Mouse (Mus musculus): ENCODE measurements around the gene Fos. TPM values are rescaled to one million over a fixed set of nuclear protein-coding genes. Genes with fewer than 3 reads are reported as not detected.
A peak's percentile ranks its signal among the peaks of the same experiment; 100 is the strongest.

Gene Fos
- total RNA-seq, 2 experiments from 2014 or later: 56.9 to 88.9 TPM

- DNase-seq (ENCODE audit: extremely low spot score in 1 of 2, low spot score in 2 of 2): no peak
- intact Hi-C loops (cut with DNase I): no loop called here
- Histone ChIP-seq H3K27ac (no peak overlapping the region), H3K4me3 (no peak overlapping the region)
- TF ChIP-seq CTCF (IDR thresholded peaks at IDR 0.05): no peak
These were observed 29.0 kb upstream of the Fos start for GRCm38 (mm10) chr12:85444646-85445045.

- intact Hi-C loops (cut with DNase I): no loop called here
- DNase-seq (ENCODE audit: extremely low spot score in 1 of 2, low spot score in 2 of 2): no peak
- no peak for TF ChIP-seq CTCF (IDR thresholded peaks at IDR 0.05)
- Histone ChIP-seq H3K27ac (no peak overlapping the region), H3K4me3 (no peak overlapping the region)
These were observed 26.7 kb upstream of the Fos start for GRCm38 (mm10) chr12:85447009-85447408.

GRCm38 (mm10) chr12:85447490-85447889, 26.2 kb upstream of the Fos start:
- intact Hi-C loops (cut with DNase I): no loop called here
- DNase-seq (ENCODE audit: extremely low spot score in 1 of 2, low spot score in 2 of 2): no peak
- H3K27ac ChIP-seq: no peak overlapping the region
- TF ChIP-seq CTCF (IDR thresholded peaks at IDR 0.05): no peak
- H3K4me3 ChIP-seq: no peak overlapping the region

- no peak for DNase-seq (ENCODE audit: extremely low spot score in 1 of 2, low spot score in 2 of 2)
- Histone ChIP-seq H3K4me3 (no peak overlapping the region), H3K27ac (no peak overlapping the region)
- no peak for TF ChIP-seq CTCF (IDR thresholded peaks at IDR 0.05)
- intact Hi-C loops (cut with DNase I): no loop called here
These were observed 24.2 kb upstream of the Fos start for GRCm38 (mm10) chr12:85449478-85449877.

- intact Hi-C loops (cut with DNase I): no loop called here
- no peak for TF ChIP-seq CTCF (IDR thresholded peaks at IDR 0.05)
- no peak overlapping the region for H3K4me3 ChIP-seq
- H3K27ac ChIP-seq: no peak overlapping the region
- DNase-seq (ENCODE audit: extremely low spot score in 1 of 2, low spot score in 2 of 2): no peak
These were observed 21.8 kb upstream of the Fos start for GRCm38 (mm10) chr12:85451693-85452491.

GRCm38 (mm10) chr12:85455065-85456058, 18.3 kb upstream of the Fos start:
- peak overlapping the region; percentile 61 for H3K4me3 ChIP-seq
- H3K27ac ChIP-seq: peak overlapping the region; percentile 99
- DNase-seq (ENCODE audit: extremely low spot score in 1 of 2, low spot score in 2 of 2): peak; percentile 93 to 96
- intact Hi-C loops (cut with DNase I): loop anchor here (1.0 kb wide), 3 partner anchors 18 to 31 kb away; partner anchors contain the start of gene Fos
- peak; percentile 25 for TF ChIP-seq CTCF (IDR thresholded peaks at IDR 0.05)

GRCm38 (mm10) chr12:85456276-85456675, 17.4 kb upstream of the Fos start:
- no peak for TF ChIP-seq CTCF (IDR thresholded peaks at IDR 0.05)
- intact Hi-C loops (cut with DNase I): no loop called here
- DNase-seq (ENCODE audit: extremely low spot score in 1 of 2, low spot score in 2 of 2): no peak
- peak overlapping the region; percentile 99 for H3K27ac ChIP-seq
- H3K4me3 ChIP-seq: peak overlapping the region; percentile 61; the same call in 1 of the 2 replicates

GRCm38 (mm10) chr12:85456966-85457505, 16.7 kb upstream of the Fos start:
- intact Hi-C loops (cut with DNase I): no loop called here
- DNase-seq (ENCODE audit: extremely low spot score in 1 of 2, low spot score in 2 of 2): no peak
- H3K4me3 ChIP-seq: no peak overlapping the region
- no peak overlapping the region for H3K27ac ChIP-seq
- no peak for TF ChIP-seq CTCF (IDR thresholded peaks at IDR 0.05)

GRCm38 (mm10) chr12:85459820-85460219, 13.9 kb upstream of the Fos start:
- Histone ChIP-seq H3K4me3 (no peak overlapping the region), H3K27ac (no peak overlapping the region)
- no peak for TF ChIP-seq CTCF (IDR thresholded peaks at IDR 0.05)
- intact Hi-C loops (cut with DNase I): no loop called here
- DNase-seq (ENCODE audit: extremely low spot score in 1 of 2, low spot score in 2 of 2): no peak

- no peak for DNase-seq (ENCODE audit: extremely low spot score in 1 of 2, low spot score in 2 of 2)
- no peak for TF ChIP-seq CTCF (IDR thresholded peaks at IDR 0.05)
- H3K27ac ChIP-seq: no peak overlapping the region
- intact Hi-C loops (cut with DNase I): no loop called here
- H3K4me3 ChIP-seq: no peak overlapping the region
These were observed 11.6 kb upstream of the Fos start for GRCm38 (mm10) chr12:85461913-85462663.

GRCm38 (mm10) chr12:85462802-85463201, 10.9 kb upstream of the Fos start:
- Histone ChIP-seq H3K4me3 (no peak overlapping the region), H3K27ac (no peak overlapping the region)
- no peak for DNase-seq (ENCODE audit: extremely low spot score in 1 of 2, low spot score in 2 of 2)
- TF ChIP-seq CTCF (IDR thresholded peaks at IDR 0.05): no peak
- intact Hi-C loops (cut with DNase I): no loop called here

All from left cerebral cortex, adult 2 months (tissue).